ENCODE assay signal across 8 mouse cellular contexts in genomic region chr6:18372447-18373228, GRCm38 (mm10).
DNase-seq lines count a peak whose midpoint lies in the region; ATAC-seq and TF ChIP-seq lines count a peak whose summit lies in the region.

No protein-coding gene starts in this region.

- no peaks in the 10 kb centered on the region for H3K9me3 ChIP-seq in intestine, postnatal 0 days (ENCODE audit: control insufficient read depth)
- H3K9me3 ChIP-seq in limb, embryonic 14.5 days (ENCODE audit: control insufficient read depth, low read length): no peaks in the 10 kb centered on the region
- H3K9me3 ChIP-seq in midbrain, postnatal 0 days (ENCODE audit: low read length): no peaks in the 10 kb centered on the region
- no peaks in the 10 kb centered on the region for H3K9me3 ChIP-seq in stomach, embryonic 15.5 days

- WGBS in intestine, postnatal 0 days: 23% methylated on average over 7 of the region's 7 CpGs
- 30% methylated on average over 7 of the region's 7 CpGs for WGBS in limb, embryonic 14.5 days
- WGBS in midbrain, postnatal 0 days: 32% methylated on average over 7 of the region's 7 CpGs
- WGBS in stomach, embryonic 15.5 days: 30% methylated on average over 7 of the region's 7 CpGs

- H3K4me2 ChIP-seq in intestine, postnatal 0 days (replicated peaks; ENCODE audit: low read depth): no peak overlapping the region
- no peak overlapping the region for H3K4me2 ChIP-seq in limb, embryonic 14.5 days (replicated peaks; ENCODE audit: low read depth, low read length, severe bottlenecking)
- no peak overlapping the region for H3K4me2 ChIP-seq in midbrain, postnatal 0 days (ENCODE audit: low read depth, low read length, poor library complexity, severe bottlenecking)
- no peak overlapping the region for H3K4me2 ChIP-seq in stomach, embryonic 15.5 days

- H3K4me3 ChIP-seq in intestine, postnatal 0 days (ENCODE audit: low read depth, low read length): no peak overlapping the region
- no peak overlapping the region for H3K4me3 ChIP-seq in limb, embryonic 14.5 days (replicated peaks; ENCODE audit: low read length)
- H3K4me3 ChIP-seq in midbrain, postnatal 0 days (ENCODE audit: low read depth, low read length): no peak overlapping the region
- no peak overlapping the region for H3K4me3 ChIP-seq in stomach, embryonic 15.5 days (replicated peaks)

- no peak overlapping the region for H3K9ac ChIP-seq in intestine, postnatal 0 days (ENCODE audit: low read depth, low read length)
- no peak overlapping the region for H3K9ac ChIP-seq in limb, embryonic 14.5 days (ENCODE audit: low read depth, low read length, severe bottlenecking)
- no peak overlapping the region for H3K9ac ChIP-seq in midbrain, postnatal 0 days (replicated peaks; ENCODE audit: low read length, poor library complexity, severe bottlenecking)
- H3K9ac ChIP-seq in stomach, embryonic 15.5 days: no peak overlapping the region

- peak; percentile 36 to 82 for DNase-seq in adrenal gland, adult (ENCODE audit: inconsistent age in 2 of 2, low spot score in 1 of 2)
- no peak for DNase-seq in adrenal gland, postnatal 4 days (ENCODE audit: low spot score in 2 of 2)
- DNase-seq in cerebellum, adult 9-11 months: peak; percentile 65
- peak; percentile 39 to 48 for DNase-seq in frontal cortex, postnatal 25 days (ENCODE audit: low spot score in 2 of 2)
- DNase-seq in limb, embryonic 14.5 days (ENCODE audit: low spot score): peak; percentile 80
- DNase-seq in midbrain, postnatal 0 days (ENCODE audit: low spot score): peak; percentile 85

- no peak for TF ChIP-seq POLR2A in limb, embryonic 14.5 days (IDR thresholded peaks at IDR 0.05; ENCODE audit: borderline replicate concordance, extremely low read depth, insufficient read depth, insufficient read length)

- H3K27me3 ChIP-seq in intestine, postnatal 0 days (replicated peaks; ENCODE audit: control insufficient read depth, insufficient read depth, low read length): no peaks in the 10 kb centered on the region
- H3K27me3 ChIP-seq in limb, embryonic 14.5 days (ENCODE audit: control insufficient read depth, insufficient read depth, low read length): no peaks in the 10 kb centered on the region
- no peaks in the 10 kb centered on the region for H3K27me3 ChIP-seq in midbrain, postnatal 0 days (ENCODE audit: insufficient read depth, low read length)
- no peaks in the 10 kb centered on the region for H3K27me3 ChIP-seq in stomach, embryonic 15.5 days (replicated peaks)

- TF ChIP-seq CTCF in intestine, postnatal 0 days (IDR thresholded peaks at IDR 0.05; ENCODE audit: low read depth): peak; percentile 91
- peak; percentile 90 for TF ChIP-seq CTCF in midbrain, postnatal 0 days (IDR thresholded peaks at IDR 0.05)

- H3K27ac ChIP-seq in intestine, postnatal 0 days (ENCODE audit: low read depth, low read length): no peak overlapping the region
- no peak overlapping the region for H3K27ac ChIP-seq in limb, embryonic 14.5 days (replicated peaks; ENCODE audit: low read depth, low read length)
- H3K27ac ChIP-seq in midbrain, postnatal 0 days (ENCODE audit: low read depth, low read length): no peak overlapping the region
- no peak overlapping the region for H3K27ac ChIP-seq in stomach, embryonic 15.5 days

- H3K4me1 ChIP-seq in intestine, postnatal 0 days (replicated peaks; ENCODE audit: control insufficient read depth, insufficient read depth, low read length): no peaks in the 10 kb centered on the region
- H3K4me1 ChIP-seq in limb, embryonic 14.5 days (ENCODE audit: control insufficient read depth, insufficient read depth, low read length): no peaks in the 10 kb centered on the region
- no peaks in the 10 kb centered on the region for H3K4me1 ChIP-seq in midbrain, postnatal 0 days (ENCODE audit: insufficient read depth, low read length)
- H3K4me1 ChIP-seq in stomach, embryonic 15.5 days: no peaks in the 10 kb centered on the region

- no peaks in the 10 kb centered on the region for H3K36me3 ChIP-seq in intestine, postnatal 0 days (ENCODE audit: control insufficient read depth, insufficient read depth)
- no peaks in the 10 kb centered on the region; the same call in none of the 2 replicates for H3K36me3 ChIP-seq in limb, embryonic 14.5 days (ENCODE audit: control insufficient read depth, insufficient read depth, low read length)
- peaks cover 16% of the 10 kb centered on the region for H3K36me3 ChIP-seq in midbrain, postnatal 0 days (ENCODE audit: insufficient read depth, low read length)
- H3K36me3 ChIP-seq in stomach, embryonic 15.5 days: no peaks in the 10 kb centered on the region

- ATAC-seq in intestine, postnatal 0 days: peak; percentile 98
- no peak for ATAC-seq in limb, embryonic 14.5 days (ENCODE audit: low FRiP score, low read depth)
- peak; percentile 67 for ATAC-seq in midbrain, postnatal 0 days (ENCODE audit: low FRiP score)
- peak; percentile 56; the same call in 1 of the 2 replicates for ATAC-seq in stomach, embryonic 15.5 days (ENCODE audit: insufficient read depth, low FRiP score, low read depth)

Comparison
In these comparisons a context has a peak if more than half of its experiments do, and no peak if none do; other contexts are left out.
1. DNase-seq: peak in adrenal gland, adult (2 of 2), cerebellum, adult 9-11 months (single experiment), frontal cortex, postnatal 25 days (2 of 2), limb, embryonic 14.5 days (single experiment) and midbrain, postnatal 0 days (single experiment); none in adrenal gland, postnatal 4 days (0 of 2).